Mouse (Mus musculus): Measurements from ENCODE around the gene Gm26657.

The Gm26657 gene

GRCm38 (mm10) chr4:56757693-56758092 lies 17.8 kb downstream of the Gm26657 start:
- no peak for DNase-seq (ENCODE audit: low spot score)

GRCm38 (mm10) chr4:56767861-56768284 lies 28.0 kb downstream of the Gm26657 start:
- DNase-seq (ENCODE audit: low spot score) = no peak

GRCm38 (mm10) chr4:56768913-56769312 lies 29.0 kb downstream of the Gm26657 start:
- no peak for DNase-seq (ENCODE audit: low spot score)

- no peak for DNase-seq (ENCODE audit: low spot score)
Measured at GRCm38 (mm10) chr4:56771065-56771464, 31.2 kb downstream of the Gm26657 start.
